In genomic region chr3:94564356-94565010, GRCm38 (mm10) we compare ENCODE assay signal across 13 mouse cellular contexts. TPM values are rescaled to one million over a fixed set of nuclear protein-coding genes. Genes with fewer than 3 reads are reported as not detected.
DNase-seq lines count a peak whose midpoint lies in the region; ATAC-seq and TF ChIP-seq lines count a peak whose summit lies in the region.
"Had no signal": no experiment of that assay in that cellular context is flagged by ENCODE, and none has a peak within 500 bp of the region (broad histone marks: within the 10 kb centered on the region; RNA-seq: fewer than 3 reads in every experiment).

No protein-coding gene starts in this region.

- H3K27me3 ChIP-seq in hindbrain, postnatal 0 days (ENCODE audit: insufficient read depth, low read length): no peaks in the 10 kb centered on the region
- no peaks in the 10 kb centered on the region for H3K27me3 ChIP-seq in hindbrain, embryonic 11.5 days (ENCODE audit: control insufficient read depth, insufficient read depth, low read length)
- H3K27me3 ChIP-seq in midbrain, embryonic 11.5 days (ENCODE audit: control insufficient read depth, insufficient read depth, low read length): no peaks in the 10 kb centered on the region
- H3K27me3 ChIP-seq in midbrain, embryonic 15.5 days (replicated peaks): no peaks in the 10 kb centered on the region
- H3K27me3 ChIP-seq in stomach, embryonic 16.5 days (ENCODE audit: control insufficient read depth, insufficient read depth, low read length): no peaks in the 10 kb centered on the region

- H3K4me2 ChIP-seq in hindbrain, postnatal 0 days (ENCODE audit: low read depth, low read length): no peak overlapping the region
- no peak overlapping the region for H3K4me2 ChIP-seq in hindbrain, embryonic 11.5 days (replicated peaks; ENCODE audit: low read depth, low read length)
- H3K4me2 ChIP-seq in midbrain, embryonic 11.5 days: no peak overlapping the region
- H3K4me2 ChIP-seq in midbrain, embryonic 15.5 days: no peak overlapping the region
- no peak overlapping the region for H3K4me2 ChIP-seq in stomach, embryonic 16.5 days (ENCODE audit: low read depth, low read length)

- ATAC-seq in hindbrain, postnatal 0 days: no peak
- ATAC-seq in hindbrain, embryonic 11.5 days (ENCODE audit: low FRiP score): no peak
- ATAC-seq in midbrain, embryonic 11.5 days (ENCODE audit: low FRiP score): no peak
- no peak for ATAC-seq in midbrain, embryonic 15.5 days (replicated peaks)
- ATAC-seq in stomach, embryonic 16.5 days (ENCODE audit: insufficient read depth, low FRiP score): no peak

- H3K27ac ChIP-seq in hindbrain, postnatal 0 days: no peak overlapping the region
- H3K27ac ChIP-seq in hindbrain, embryonic 11.5 days (ENCODE audit: low read depth, low read length): no peak overlapping the region
- no peak overlapping the region for H3K27ac ChIP-seq in midbrain, embryonic 11.5 days (ENCODE audit: low read depth, low read length)
- H3K27ac ChIP-seq in midbrain, embryonic 15.5 days: no peak overlapping the region
- H3K27ac ChIP-seq in embryonic fibroblast, embryonic 13.5 days (ENCODE audit: insufficient read depth, low read length): peak overlapping the region; percentile 91
- peak overlapping the region; percentile 79; the same call in 1 of the 2 replicates for H3K27ac ChIP-seq in stomach, embryonic 16.5 days (ENCODE audit: low read length)

- H3K4me1 ChIP-seq in hindbrain, postnatal 0 days (ENCODE audit: insufficient read depth, low read length): no peaks in the 10 kb centered on the region
- H3K4me1 ChIP-seq in hindbrain, embryonic 11.5 days (replicated peaks; ENCODE audit: control insufficient read depth, insufficient read depth, low read length): no peaks in the 10 kb centered on the region
- H3K4me1 ChIP-seq in midbrain, embryonic 11.5 days (ENCODE audit: control insufficient read depth, insufficient read depth, low read length): no peaks in the 10 kb centered on the region
- no peaks in the 10 kb centered on the region for H3K4me1 ChIP-seq in midbrain, embryonic 15.5 days
- H3K4me1 ChIP-seq in embryonic fibroblast, embryonic 13.5 days (ENCODE audit: control insufficient read depth, insufficient read depth, low read length): peaks cover 12% of the 10 kb centered on the region
- H3K4me1 ChIP-seq in stomach, embryonic 16.5 days (ENCODE audit: control insufficient read depth, insufficient read depth, low read length): peaks cover 24% of the 10 kb centered on the region

- H3K4me3 ChIP-seq in hindbrain, postnatal 0 days (ENCODE audit: low read length): no peak overlapping the region
- no peak overlapping the region for H3K4me3 ChIP-seq in hindbrain, embryonic 11.5 days (ENCODE audit: low read depth, low read length)
- H3K4me3 ChIP-seq in midbrain, embryonic 11.5 days (ENCODE audit: low read depth, low read length): no peak overlapping the region
- H3K4me3 ChIP-seq in midbrain, embryonic 15.5 days: no peak overlapping the region
- no peak overlapping the region for H3K4me3 ChIP-seq in embryonic fibroblast, embryonic 13.5 days (ENCODE audit: insufficient read depth, low read length)
- no peak overlapping the region for H3K4me3 ChIP-seq in stomach, embryonic 16.5 days (replicated peaks; ENCODE audit: low read length)

- H3K9ac ChIP-seq in hindbrain, postnatal 0 days (replicated peaks; ENCODE audit: low read length): no peak overlapping the region
- H3K9ac ChIP-seq in hindbrain, embryonic 11.5 days (ENCODE audit: low read depth, low read length): no peak overlapping the region
- no peak overlapping the region for H3K9ac ChIP-seq in midbrain, embryonic 11.5 days (ENCODE audit: low read length)
- no peak overlapping the region for H3K9ac ChIP-seq in midbrain, embryonic 15.5 days
- no peak overlapping the region for H3K9ac ChIP-seq in stomach, embryonic 16.5 days (ENCODE audit: low read length)

- TF ChIP-seq CTCF in hindbrain, postnatal 0 days (IDR thresholded peaks at IDR 0.05; ENCODE audit: low read depth): 0 out of 2 replicates have a peak, but pooled peaks have one; percentile 4
- no peak for TF ChIP-seq CTCF in embryonic fibroblast, embryonic 13.5 days (IDR thresholded peaks at IDR 0.05; ENCODE audit: borderline replicate concordance, insufficient read depth, low read length)

- H3K9me3 ChIP-seq in hindbrain, postnatal 0 days (ENCODE audit: low read length): no peaks in the 10 kb centered on the region
- no peaks in the 10 kb centered on the region for H3K9me3 ChIP-seq in hindbrain, embryonic 11.5 days (ENCODE audit: control insufficient read depth, low read length)
- no peaks in the 10 kb centered on the region for H3K9me3 ChIP-seq in midbrain, embryonic 11.5 days (ENCODE audit: control insufficient read depth, low read length)
- no peaks in the 10 kb centered on the region for H3K9me3 ChIP-seq in midbrain, embryonic 15.5 days
- no peaks in the 10 kb centered on the region for H3K9me3 ChIP-seq in stomach, embryonic 16.5 days (replicated peaks; ENCODE audit: control insufficient read depth, low read length)

- no peak for DNase-seq in hindbrain, postnatal 0 days (ENCODE audit: low spot score)
- no peak for DNase-seq in hindbrain, embryonic 11.5 days (ENCODE audit: low spot score)
- DNase-seq in midbrain, embryonic 11.5 days (ENCODE audit: low spot score, missing footprints): peak; percentile 33
- DNase-seq in urinary bladder, adult 18-20 months (ENCODE audit: low spot score in 2 of 2): no peak
- no peak for DNase-seq in spleen, postnatal 10 days (ENCODE audit: low spot score in 2 of 2)
- DNase-seq: cerebellum, adult 11 months; heart, postnatal 36 days; kidney, adult 2 months; layer of hippocampus, postnatal 36 days; liver had no signal

- TF ChIP-seq POLR2A in embryonic fibroblast, embryonic 13.5 days (IDR thresholded peaks at IDR 0.05; ENCODE audit: low read depth, low read length): no peak

- H3K36me3 ChIP-seq in hindbrain, postnatal 0 days (ENCODE audit: insufficient read depth, low read length): 0 out of 2 replicates have a peak, but pooled peaks cover 2% of the 10 kb centered on the region
- no peaks in the 10 kb centered on the region for H3K36me3 ChIP-seq in hindbrain, embryonic 11.5 days (ENCODE audit: control insufficient read depth, insufficient read depth, low read length)
- peaks cover under 1% of the 10 kb centered on the region; the same call in 1 of the 2 replicates for H3K36me3 ChIP-seq in midbrain, embryonic 11.5 days (ENCODE audit: control insufficient read depth, insufficient read depth, low read length)
- 0 out of 2 replicates have a peak, but pooled peaks cover 3% of the 10 kb centered on the region for H3K36me3 ChIP-seq in midbrain, embryonic 15.5 days (replicated peaks)
- peaks cover 2% of the 10 kb centered on the region; the same call in 1 of the 2 replicates for H3K36me3 ChIP-seq in stomach, embryonic 16.5 days (ENCODE audit: control insufficient read depth, insufficient read depth, low read length)

- 74% methylated on average over 4 of the region's 4 CpGs for WGBS in hindbrain, postnatal 0 days
- WGBS in hindbrain, embryonic 11.5 days: 75% methylated on average over 4 of the region's 4 CpGs
- WGBS in midbrain, embryonic 11.5 days: 90% methylated on average over 4 of the region's 4 CpGs
- WGBS in midbrain, embryonic 15.5 days: 85% methylated on average over 4 of the region's 4 CpGs
- WGBS in stomach, embryonic 16.5 days: 58% methylated on average over 4 of the region's 4 CpGs

RNA-seq across cellular contexts. Expression of gene Snx27, which starts 18.0 kb away (rescaled TPM):
- 71.3 and 79.9 TPM in 2 replicates for total RNA-seq in hindbrain, postnatal 0 days (2014; rRNA removed)
- polyA plus RNA-seq in hindbrain, postnatal 0 days (2015; fragmentation: Nextera tagmentation; extraction: Ambion mirVana): 81.7 and 82.1 TPM in 2 replicates
- 40.6 and 42.4 TPM in 2 replicates for polyA plus RNA-seq in hindbrain, embryonic 11.5 days (2014; fragmentation: Nextera tagmentation; extraction: Ambion mirVana)
- 39.4 and 43.0 TPM in 2 replicates for polyA plus RNA-seq in midbrain, embryonic 11.5 days (2014; fragmentation: Nextera tagmentation; extraction: Ambion mirVana)
- polyA plus RNA-seq in midbrain, embryonic 15.5 days (2015; fragmentation: Nextera tagmentation; extraction: Ambion mirVana): 86.4 and 94.7 TPM in 2 replicates
- 33.2 and 41.1 TPM in 2 replicates for polyA plus RNA-seq in embryonic fibroblast, embryonic 13.5 days (2011; ENCODE audit: insufficient read length, low read depth, missing spikeins)
- 29.6 and 31.4 TPM in 2 replicates for polyA plus RNA-seq in stomach, embryonic 16.5 days (2015; fragmentation: Nextera tagmentation; extraction: Ambion mirVana)

Comparison
In these comparisons a context has a peak if more than half of its experiments do, and no peak if none do; other contexts are left out.
1. H3K27ac ChIP-seq: peak in embryonic fibroblast, embryonic 13.5 days (single experiment) and stomach, embryonic 16.5 days (single experiment); none in hindbrain, postnatal 0 days (single experiment), hindbrain, embryonic 11.5 days (single experiment), midbrain, embryonic 11.5 days (single experiment) and midbrain, embryonic 15.5 days (single experiment).